Mouse (Mus musculus): ENCODE measurements around the gene Mtmr14. TPM values are rescaled to one million over a fixed set of nuclear protein-coding genes. Genes with fewer than 3 reads are reported as not detected.
A peak's percentile ranks its signal among the peaks of the same experiment; 100 is the strongest.

Gene Mtmr14
- polyA plus RNA-seq, 1 experiment from 2014 or later = 44.7 TPM

GRCm38 (mm10) chr6:113301350-113301749 is 63.7 kb downstream of the Mtmr14 start:
- Histone ChIP-seq H3K9ac (ENCODE audit: low read depth, low read length) (no peak overlapping the region), H3K4me1 (replicated peaks; ENCODE audit: control insufficient read depth, insufficient read depth, low read length) (0 out of 2 replicates have a peak, but pooled peaks cover 2% of the 10 kb centered on the region), H3K4me2 (replicated peaks; ENCODE audit: low read depth, low read length) (no peak overlapping the region), H3K9me3 (ENCODE audit: control insufficient read depth, low read length) (no peaks in the 10 kb centered on the region), H3K27ac (ENCODE audit: low read depth, low read length) (no peak overlapping the region), H3K27me3 (ENCODE audit: control insufficient read depth, insufficient read depth, low read length) (no peaks in the 10 kb centered on the region), H3K4me3 (ENCODE audit: low read depth, low read length) (no peak overlapping the region), H3K36me3 (ENCODE audit: control insufficient read depth, insufficient read depth, low read length) (no peaks in the 10 kb centered on the region)
- ATAC-seq (ENCODE audit: low FRiP score) (no peak), DNase-seq (ENCODE audit: low spot score) (no peak)
- 81% methylated on average over 5 of the region's 5 CpGs for WGBS

- DNase-seq (ENCODE audit: low spot score) (peak; percentile 49), ATAC-seq (ENCODE audit: low FRiP score) (no peak)
- no peak overlapping the region for H3K9ac ChIP-seq (ENCODE audit: low read depth, low read length)
- H3K27ac ChIP-seq (ENCODE audit: low read depth, low read length) = no peak overlapping the region
- H3K4me2 ChIP-seq (replicated peaks; ENCODE audit: low read depth, low read length) = no peak overlapping the region
- no peaks in the 10 kb centered on the region for H3K27me3 ChIP-seq (ENCODE audit: control insufficient read depth, insufficient read depth, low read length)
- H3K4me3 ChIP-seq (ENCODE audit: low read depth, low read length) = no peak overlapping the region
- H3K9me3 ChIP-seq (ENCODE audit: control insufficient read depth, low read length) = no peaks in the 10 kb centered on the region
- 0 out of 2 replicates have a peak, but pooled peaks cover 2% of the 10 kb centered on the region for H3K4me1 ChIP-seq (replicated peaks; ENCODE audit: control insufficient read depth, insufficient read depth, low read length)
- no peaks in the 10 kb centered on the region for H3K36me3 ChIP-seq (ENCODE audit: control insufficient read depth, insufficient read depth, low read length)
- 23% methylated on average over 3 of the region's 3 CpGs for WGBS
These were observed 64.6 kb downstream of the Mtmr14 start for GRCm38 (mm10) chr6:113302258-113302657.

GRCm38 (mm10) chr6:113306322-113306985 is 68.8 kb downstream of the Mtmr14 start:
- ATAC-seq (ENCODE audit: low FRiP score) (peak; percentile 98), DNase-seq (ENCODE audit: low spot score) (peak; percentile 98)
- peaks cover 10% of the 10 kb centered on the region for H3K4me1 ChIP-seq (replicated peaks; ENCODE audit: control insufficient read depth, insufficient read depth, low read length)
- H3K4me2 ChIP-seq (replicated peaks; ENCODE audit: low read depth, low read length) = peak overlapping the region; percentile 98
- peak overlapping the region; percentile 97 for H3K4me3 ChIP-seq (ENCODE audit: low read depth, low read length)
- WGBS = under 1% methylated on average over 50 of the region's 50 CpGs
- no peaks in the 10 kb centered on the region for H3K9me3 ChIP-seq (ENCODE audit: control insufficient read depth, low read length)
- H3K9ac ChIP-seq (ENCODE audit: low read depth, low read length) = peak overlapping the region; percentile 96
- H3K27me3 ChIP-seq (ENCODE audit: control insufficient read depth, insufficient read depth, low read length) = no peaks in the 10 kb centered on the region
- peaks cover 4% of the 10 kb centered on the region; the same call in 1 of the 2 replicates for H3K36me3 ChIP-seq (ENCODE audit: control insufficient read depth, insufficient read depth, low read length)
- H3K27ac ChIP-seq (ENCODE audit: low read depth, low read length) = peak overlapping the region; percentile 99

DNA sequence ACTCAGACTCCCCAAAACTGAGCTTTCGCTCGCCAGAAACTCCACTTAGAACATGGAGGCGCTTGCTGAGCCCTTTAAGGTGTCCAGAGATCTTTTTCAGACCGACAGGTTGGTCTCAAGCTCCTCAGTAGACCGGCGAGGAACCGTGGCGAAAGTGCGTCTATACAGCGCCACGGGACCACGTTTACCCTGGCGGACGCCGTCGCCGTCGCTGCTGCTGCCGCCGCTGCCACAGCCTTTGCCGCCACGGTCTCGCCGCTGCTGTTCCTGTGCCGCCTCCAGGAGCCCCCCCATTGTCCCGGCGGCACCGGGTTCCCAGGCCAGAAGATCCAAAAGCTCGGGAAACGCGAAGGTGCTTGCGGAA is 69.3 kb downstream of the Mtmr14 start, which contains the start of gene Brpf1:
Gene Brpf1, plus strand, starts transcription at position 152 of the 364 bp plus-strand sequence.
- Histone ChIP-seq H3K36me3 (ENCODE audit: control insufficient read depth, insufficient read depth, low read length) (peaks cover 4% of the 10 kb centered on the region; the same call in 1 of the 2 replicates), H3K4me2 (replicated peaks; ENCODE audit: low read depth, low read length) (peak within 1 kb of the TSS; percentile 98), H3K27ac (ENCODE audit: low read depth, low read length) (peak within 1 kb of the TSS; percentile 99), H3K9me3 (ENCODE audit: control insufficient read depth, low read length) (no peaks in the 10 kb centered on the region), H3K4me3 (ENCODE audit: low read depth, low read length) (peak within 1 kb of the TSS; percentile 97), H3K27me3 (ENCODE audit: control insufficient read depth, insufficient read depth, low read length) (no peaks in the 10 kb centered on the region), H3K4me1 (replicated peaks; ENCODE audit: control insufficient read depth, insufficient read depth, low read length) (peaks cover 8% of the 10 kb centered on the region), H3K9ac (ENCODE audit: low read depth, low read length) (peak within 1 kb of the TSS; percentile 96)
- ATAC-seq (ENCODE audit: low FRiP score) (peak; percentile 64), DNase-seq (ENCODE audit: low spot score) (no peak)
- under 1% methylated on average over 32 of the region's 32 CpGs for WGBS

DNA sequence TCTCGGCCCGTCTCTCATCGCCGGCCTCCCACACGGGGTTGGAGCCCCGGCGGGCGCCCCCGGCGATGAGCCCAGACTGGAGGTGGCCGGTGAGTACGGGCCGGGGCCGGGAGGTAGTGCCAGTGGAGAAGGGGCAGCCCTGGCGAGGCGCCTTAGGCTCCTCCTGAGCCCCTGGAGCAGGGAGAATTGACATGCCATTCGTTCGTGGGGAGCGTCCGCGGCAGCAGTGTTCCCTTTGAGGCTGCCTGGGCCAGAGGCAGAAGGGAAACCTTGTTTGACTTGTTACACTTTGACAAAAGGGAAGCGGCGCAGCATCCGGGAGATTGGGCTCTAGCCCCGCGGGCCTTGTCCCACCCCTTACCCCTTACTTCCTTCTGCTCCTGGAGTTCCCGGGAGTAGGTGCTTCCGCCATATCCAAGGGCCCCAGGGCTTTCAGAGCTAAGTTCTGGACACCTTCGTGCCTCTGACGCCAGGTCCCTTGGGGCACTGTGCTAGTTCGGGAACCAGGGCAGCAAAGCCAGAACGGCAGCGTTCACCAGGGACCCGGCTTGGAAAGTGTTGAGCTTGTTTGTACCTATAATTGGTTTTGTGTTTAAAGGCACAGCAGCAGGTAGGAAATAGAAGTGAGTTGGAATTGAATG is 70.0 kb downstream of the Mtmr14 start:
- Histone ChIP-seq H3K4me1 (replicated peaks; ENCODE audit: control insufficient read depth, insufficient read depth, low read length) (peaks cover 8% of the 10 kb centered on the region), H3K36me3 (ENCODE audit: control insufficient read depth, insufficient read depth, low read length) (peaks cover 4% of the 10 kb centered on the region; the same call in 1 of the 2 replicates), H3K4me3 (ENCODE audit: low read depth, low read length) (peak overlapping the region; percentile 97), H3K9me3 (ENCODE audit: control insufficient read depth, low read length) (no peaks in the 10 kb centered on the region), H3K27me3 (ENCODE audit: control insufficient read depth, insufficient read depth, low read length) (no peaks in the 10 kb centered on the region), H3K27ac (ENCODE audit: low read depth, low read length) (peak overlapping the region; percentile 99), H3K4me2 (replicated peaks; ENCODE audit: low read depth, low read length) (peak overlapping the region; percentile 98), H3K9ac (ENCODE audit: low read depth, low read length) (peak overlapping the region; percentile 96)
- DNase-seq (ENCODE audit: low spot score) (peak; percentile 50), ATAC-seq (ENCODE audit: low FRiP score) (peak; percentile 12)
- under 1% methylated on average over 34 of the region's 34 CpGs for WGBS

DNA sequence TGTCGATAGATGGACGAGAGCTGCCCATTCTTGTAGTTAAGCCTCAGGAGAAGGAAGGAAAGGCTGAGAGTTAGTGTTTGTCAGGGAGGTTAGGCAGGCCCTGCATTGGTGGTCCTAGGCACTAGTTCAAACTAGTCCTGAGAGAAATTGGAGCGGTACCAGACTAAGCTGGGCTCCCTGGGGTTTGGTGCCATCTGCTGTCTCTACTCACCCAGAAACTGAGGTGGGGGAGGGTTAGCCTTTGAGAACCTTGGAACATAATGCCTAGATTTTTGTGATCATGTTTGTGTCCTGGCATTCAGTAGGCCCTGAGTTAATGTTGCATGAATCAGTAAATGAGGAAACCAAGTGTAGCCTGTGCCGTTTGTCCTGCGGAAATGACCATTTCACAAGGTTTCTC is 70.5 kb downstream of the Mtmr14 start:
- no peak for ATAC-seq (ENCODE audit: low FRiP score)

GRCm38 (mm10) chr6:113315972-113316371 is 78.3 kb downstream of the Mtmr14 start:
- Histone ChIP-seq H3K27ac (ENCODE audit: low read depth, low read length) (no peak overlapping the region), H3K4me2 (replicated peaks; ENCODE audit: low read depth, low read length) (no peak overlapping the region), H3K9ac (ENCODE audit: low read depth, low read length) (no peak overlapping the region), H3K4me1 (replicated peaks; ENCODE audit: control insufficient read depth, insufficient read depth, low read length) (no peaks in the 10 kb centered on the region), H3K36me3 (ENCODE audit: control insufficient read depth, insufficient read depth, low read length) (peaks cover 24% of the 10 kb centered on the region), H3K27me3 (ENCODE audit: control insufficient read depth, insufficient read depth, low read length) (no peaks in the 10 kb centered on the region), H3K9me3 (ENCODE audit: control insufficient read depth, low read length) (no peaks in the 10 kb centered on the region), H3K4me3 (ENCODE audit: low read depth, low read length) (no peak overlapping the region)
- 94% methylated on average over 3 of the region's 3 CpGs for WGBS
- no peak for DNase-seq (ENCODE audit: low spot score)
- no peak for ATAC-seq (ENCODE audit: low FRiP score)

More for the DNA sequence above, 70.5 kb downstream of the Mtmr14 start:
- H3K9ac ChIP-seq (ENCODE audit: low read depth, low read length) = peak overlapping the region; percentile 96
- WGBS = 40% methylated on average over 5 of the region's 5 CpGs
- no peaks in the 10 kb centered on the region for H3K27me3 ChIP-seq (ENCODE audit: control insufficient read depth, insufficient read depth, low read length)
- H3K4me2 ChIP-seq (replicated peaks; ENCODE audit: low read depth, low read length) = peak overlapping the region; percentile 98
- H3K4me1 ChIP-seq (replicated peaks; ENCODE audit: control insufficient read depth, insufficient read depth, low read length) = peaks cover 8% of the 10 kb centered on the region
- H3K27ac ChIP-seq (ENCODE audit: low read depth, low read length) = 0 out of 2 replicates have a peak overlapping the region, but pooled peaks have one; percentile 24
- H3K4me3 ChIP-seq (ENCODE audit: low read depth, low read length) = peak overlapping the region; percentile 97
- H3K9me3 ChIP-seq (ENCODE audit: control insufficient read depth, low read length) = no peaks in the 10 kb centered on the region
- DNase-seq (ENCODE audit: low spot score) = peak; percentile 35
- peaks cover 4% of the 10 kb centered on the region; the same call in 1 of the 2 replicates for H3K36me3 ChIP-seq (ENCODE audit: control insufficient read depth, insufficient read depth, low read length)

- peaks cover 12% of the 10 kb centered on the region; the same call in 1 of the 2 replicates for H3K36me3 ChIP-seq (ENCODE audit: control insufficient read depth, insufficient read depth, low read length)
- no peaks in the 10 kb centered on the region for H3K9me3 ChIP-seq (ENCODE audit: control insufficient read depth, low read length)
- H3K4me3 ChIP-seq (ENCODE audit: low read depth, low read length) = peak within 1 kb of the TSS; percentile 52
- H3K4me2 ChIP-seq (replicated peaks; ENCODE audit: low read depth, low read length) = peak within 1 kb of the TSS; percentile 88
- 0 out of 2 replicates have a peak, but pooled peaks cover 2% of the 10 kb centered on the region for H3K4me1 ChIP-seq (replicated peaks; ENCODE audit: control insufficient read depth, insufficient read depth, low read length)
- ATAC-seq (ENCODE audit: low FRiP score) (peak; percentile 99), DNase-seq (ENCODE audit: low spot score) (peak; percentile 97)
- peak within 1 kb of the TSS; percentile 79 for H3K9ac ChIP-seq (ENCODE audit: low read depth, low read length)
- H3K27me3 ChIP-seq (ENCODE audit: control insufficient read depth, insufficient read depth, low read length) = no peaks in the 10 kb centered on the region
- peak within 1 kb of the TSS; percentile 91 for H3K27ac ChIP-seq (ENCODE audit: low read depth, low read length)
- under 1% methylated on average over 52 of the region's 52 CpGs for WGBS
These were observed 89.1 kb downstream of the Mtmr14 start, which contains the start of gene Ogg1 for GRCm38 (mm10) chr6:113326533-113327315. Gene Ogg1, plus strand, starts transcription at chr6:113326972.

All from hindbrain, embryonic 11.5 days (tissue).